Mouse (Mus musculus) embryo, embryonic 11 days (tissue): ENCODE data around the gene Elmo1.

Experiments
- DNase-seq: peaks from one replicate; pipeline ENCODE4 v3.0.0-alpha.2; 2015

The Elmo1 gene

GRCm38 (mm10) chr13:20398311-20398710, 307.9 kb downstream of the Elmo1 start:
- no peak for DNase-seq

- DNase-seq = no peak
Measured at GRCm38 (mm10) chr13:20404530-20404929, 314.1 kb downstream of the Elmo1 start.

GRCm38 (mm10) chr13:20406470-20407213, 316.2 kb downstream of the Elmo1 start:
- no peak for DNase-seq

GRCm38 (mm10) chr13:20410306-20411101, 320.1 kb downstream of the Elmo1 start:
- no peak for DNase-seq

GRCm38 (mm10) chr13:20416691-20417660, 326.6 kb downstream of the Elmo1 start:
- no peak for DNase-seq

GRCm38 (mm10) chr13:20430998-20431397, 340.6 kb downstream of the Elmo1 start:
- DNase-seq = no peak

GRCm38 (mm10) chr13:20433221-20433858, 342.9 kb downstream of the Elmo1 start:
- no peak for DNase-seq

GRCm38 (mm10) chr13:20434071-20434470, 343.7 kb downstream of the Elmo1 start:
- DNase-seq = peak; percentile 14

GRCm38 (mm10) chr13:20439488-20439887, 349.1 kb downstream of the Elmo1 start:
- no peak for DNase-seq

- peak; percentile 5 for DNase-seq
Measured at GRCm38 (mm10) chr13:20450831-20451353, 360.5 kb downstream of the Elmo1 start.

GRCm38 (mm10) chr13:20454357-20454756, 364.0 kb downstream of the Elmo1 start:
- DNase-seq = peak; percentile 13

GRCm38 (mm10) chr13:20460096-20460495, 369.7 kb downstream of the Elmo1 start:
- no peak for DNase-seq

- no peak for DNase-seq
Measured at GRCm38 (mm10) chr13:20461616-20462015, 371.2 kb downstream of the Elmo1 start.

GRCm38 (mm10) chr13:20464161-20464560, 373.8 kb downstream of the Elmo1 start:
- no peak for DNase-seq

- DNase-seq = no peak
Measured at GRCm38 (mm10) chr13:20467381-20467780, 377.0 kb downstream of the Elmo1 start.

GRCm38 (mm10) chr13:20471732-20472131, 381.3 kb downstream of the Elmo1 start:
- peak; percentile 81 for DNase-seq

GRCm38 (mm10) chr13:20472301-20472831, 382.0 kb downstream of the Elmo1 start:
- peak; percentile 63 for DNase-seq

GRCm38 (mm10) chr13:20472891-20473539, 382.6 kb downstream of the Elmo1 start:
- peak; percentile 11 for DNase-seq

- DNase-seq = no peak
Measured at GRCm38 (mm10) chr13:20473641-20474078, 383.3 kb downstream of the Elmo1 start.

- DNase-seq = no peak
Measured at GRCm38 (mm10) chr13:20474600-20474999, 384.2 kb downstream of the Elmo1 start.

- DNase-seq = no peak
Measured at GRCm38 (mm10) chr13:20481805-20482204, 391.4 kb downstream of the Elmo1 start.
